Mouse (Mus musculus) right cerebral cortex, postnatal 10 days (tissue): ENCODE data around the gene Chil6.

ENCODE experiments used
- DNase-seq, 2 experiments: peaks; one replicate each; pipeline ENCODE4 v3.0.0; 2021; ENCODE audit warnings: low spot score in 2 of 2

Chil6 gene

GRCm38 (mm10) chr3:106406082-106406481 lies at the start of gene Chil6:
Gene Chil6, minus strand, starts transcription at chr3:106406182.
- no peak for DNase-seq

GRCm38 (mm10) chr3:106452616-106453015 lies 46.6 kb upstream of the Chil6 start:
- DNase-seq, result no peak

- DNase-seq, result no peak
Measured at GRCm38 (mm10) chr3:106449567-106449966, 43.6 kb upstream of the Chil6 start.

GRCm38 (mm10) chr3:106448995-106449394 lies 43.0 kb upstream of the Chil6 start:
- no peak for DNase-seq

GRCm38 (mm10) chr3:106448571-106448970 lies 42.6 kb upstream of the Chil6 start:
- peak; percentile 25 to 36 for DNase-seq
